Mouse (Mus musculus): ENCODE measurements around the gene Cerkl.

The Cerkl gene

GRCm38 (mm10) chr2:79456575-79457349, at the start of gene Cerkl, which contains the start of gene Neurod1:
Gene Cerkl (minus strand): TSS chr2:79456785.
Gene Neurod1 (minus strand): TSS chr2:79456751.
- no peak for DNase-seq (ENCODE audit: low spot score)

GRCm38 (mm10) chr2:79498990-79499755, 42.6 kb upstream of the Cerkl start:
- DNase-seq (ENCODE audit: low spot score) = peak; percentile 8

DNA sequence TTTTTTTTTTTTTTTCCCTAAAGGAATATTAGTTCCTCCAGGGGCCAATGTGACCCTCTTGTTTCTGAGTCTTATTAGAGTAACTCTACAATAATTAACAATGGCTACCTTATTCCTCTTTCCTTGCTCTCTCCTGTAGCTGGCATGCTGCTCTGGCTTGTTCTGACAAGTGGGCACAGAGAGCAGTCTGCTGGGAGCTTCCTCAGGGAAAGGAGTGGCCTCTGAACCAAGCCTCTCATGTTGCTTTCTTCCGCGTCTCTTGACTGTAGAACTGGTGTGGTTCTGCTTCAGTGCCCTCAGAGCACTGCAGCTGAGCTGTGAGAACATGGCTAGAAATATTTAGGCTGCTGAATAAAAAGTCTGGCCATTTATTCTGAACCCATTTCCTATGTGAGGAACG, 28.5 kb upstream of the Cerkl start:
- no peak for DNase-seq (ENCODE audit: low spot score)

GRCm38 (mm10) chr2:79482511-79482910, 25.9 kb upstream of the Cerkl start:
- DNase-seq (ENCODE audit: low spot score) = no peak

- no peak for DNase-seq (ENCODE audit: low spot score)
Observed at GRCm38 (mm10) chr2:79462411-79462810, 5.8 kb upstream of the Cerkl start.

DNA sequence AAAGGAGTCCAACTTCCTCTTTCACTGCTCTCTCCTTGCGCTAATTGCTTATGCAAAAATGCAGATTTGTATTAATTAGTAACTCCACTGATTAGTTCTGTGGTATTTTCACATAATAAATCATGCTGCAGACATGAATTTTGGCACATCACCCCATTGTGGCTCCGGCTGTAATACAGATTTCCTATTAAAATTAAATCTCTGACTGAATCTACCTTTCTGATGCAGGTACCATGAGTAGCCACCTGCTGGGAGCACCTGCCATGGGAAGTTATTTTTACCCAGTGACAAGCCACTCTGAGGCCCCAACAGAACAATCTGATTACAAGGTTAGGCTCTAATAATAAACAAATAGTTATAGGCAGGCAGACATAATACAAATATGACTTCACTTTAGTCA, 5.3 kb upstream of the Cerkl start:
- no peak for DNase-seq (ENCODE audit: low spot score)

DNA sequence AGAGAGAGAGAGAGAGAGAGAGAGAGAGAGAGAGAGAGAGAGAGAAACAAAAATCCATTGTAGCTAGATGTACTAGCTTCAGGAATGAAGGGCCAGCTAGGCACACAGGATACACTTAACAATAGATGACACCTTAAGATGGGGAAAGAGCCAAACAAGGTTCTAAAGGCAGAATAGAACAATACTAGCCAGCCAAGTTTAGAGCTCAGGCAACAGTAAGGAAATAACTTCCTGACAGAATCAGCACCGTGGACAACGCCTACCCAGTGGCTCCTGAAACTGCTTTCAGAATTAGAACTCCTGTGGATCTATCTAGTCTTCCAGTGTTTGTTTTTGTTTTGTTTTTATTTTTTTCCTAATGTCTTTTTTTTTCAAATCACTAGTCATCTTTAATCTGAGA, 4.0 kb upstream of the Cerkl start:
- no peak for DNase-seq (ENCODE audit: low spot score)

GRCm38 (mm10) chr2:79460107-79460506, 3.5 kb upstream of the Cerkl start:
- DNase-seq (ENCODE audit: low spot score) = no peak

DNA sequence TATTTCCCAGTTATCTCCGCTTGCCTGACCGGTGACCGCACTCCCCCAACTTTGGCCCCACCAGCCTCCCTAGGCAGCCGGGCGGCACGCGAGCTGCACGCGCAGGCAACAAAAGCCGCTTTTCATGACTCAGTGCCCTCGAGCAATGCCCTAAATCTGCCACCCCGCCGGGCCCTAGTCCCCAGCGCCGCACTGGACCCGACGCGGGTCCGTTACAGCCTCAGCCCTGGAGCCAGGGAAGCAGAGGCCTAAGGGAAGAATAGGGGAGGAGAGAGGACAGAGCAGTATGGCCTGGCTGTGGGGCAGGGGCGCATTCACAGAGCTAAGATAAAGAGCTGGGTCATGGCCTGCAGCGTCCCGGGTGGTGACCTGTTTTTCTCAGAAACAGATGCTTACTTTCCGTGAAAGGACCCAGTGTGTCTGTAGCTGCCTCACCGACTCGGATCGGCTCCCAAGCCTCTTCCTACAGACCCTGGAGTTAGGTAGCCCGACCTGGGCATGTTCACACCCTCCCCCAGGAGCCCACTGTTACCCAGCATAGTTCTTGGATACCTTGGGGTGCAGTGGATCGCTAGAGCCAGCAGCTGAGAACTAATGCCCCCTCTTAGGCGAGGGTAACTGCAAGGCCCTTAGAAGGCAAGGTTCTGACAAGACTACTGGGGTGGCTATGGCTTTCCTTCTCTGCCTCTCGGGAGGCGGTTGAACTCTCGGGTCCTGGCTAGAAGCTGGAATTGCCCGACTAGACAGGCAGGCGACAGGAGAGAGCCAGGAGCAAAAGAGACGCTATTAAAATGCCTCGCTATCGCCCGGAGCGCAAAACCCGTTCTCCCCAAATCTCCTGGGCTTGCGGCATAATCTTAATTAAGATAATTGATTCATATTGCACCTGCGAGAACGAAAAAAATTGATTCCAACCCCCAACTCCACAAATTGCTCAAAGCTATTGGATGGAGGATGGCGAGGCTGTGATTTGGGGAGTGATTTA, 2.8 kb upstream of the Cerkl start:
- DNase-seq (ENCODE audit: low spot score) = no peak

DNA sequence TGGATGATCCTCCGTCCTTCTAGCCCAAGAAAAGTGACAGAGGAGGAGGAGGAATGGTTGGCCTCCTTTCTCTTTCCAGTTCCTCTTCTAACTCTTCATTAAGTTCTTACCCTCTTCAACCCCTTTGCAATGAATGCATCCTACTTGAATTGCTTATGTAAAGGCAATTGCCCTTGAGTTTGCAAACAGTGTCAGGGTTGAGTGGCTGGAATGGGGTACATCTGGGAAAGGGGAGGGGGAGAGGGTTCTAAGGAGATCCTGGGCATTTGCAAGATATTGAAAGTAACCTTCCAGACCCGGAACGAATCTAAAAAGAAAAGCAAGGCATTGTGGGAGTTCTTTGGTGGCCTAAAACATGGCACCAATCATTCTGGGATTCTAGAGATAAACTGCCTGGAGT, 1.3 kb upstream of the Cerkl start:
- DNase-seq (ENCODE audit: low spot score) = no peak

DNA sequence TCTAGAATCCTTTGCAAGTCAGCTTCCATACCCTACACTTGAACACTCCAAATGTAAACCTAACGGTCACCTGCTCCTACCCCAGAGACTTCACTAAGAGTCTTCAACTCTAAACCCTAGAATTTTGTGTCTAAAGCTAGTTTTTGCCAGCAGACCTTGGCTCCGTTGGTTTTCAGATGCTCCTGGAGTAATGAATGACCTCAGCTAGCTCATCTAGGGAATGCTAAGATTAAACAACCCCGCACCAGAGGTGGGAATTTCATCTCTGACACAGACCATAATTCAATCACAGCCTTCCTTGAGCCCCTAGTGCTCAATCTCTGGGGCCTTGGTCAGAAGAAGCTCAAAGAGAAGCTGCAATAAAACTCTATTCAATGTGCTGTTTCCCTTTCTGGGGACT, 849 bp upstream of the Cerkl start:
- no peak for DNase-seq (ENCODE audit: low spot score)

DNA sequence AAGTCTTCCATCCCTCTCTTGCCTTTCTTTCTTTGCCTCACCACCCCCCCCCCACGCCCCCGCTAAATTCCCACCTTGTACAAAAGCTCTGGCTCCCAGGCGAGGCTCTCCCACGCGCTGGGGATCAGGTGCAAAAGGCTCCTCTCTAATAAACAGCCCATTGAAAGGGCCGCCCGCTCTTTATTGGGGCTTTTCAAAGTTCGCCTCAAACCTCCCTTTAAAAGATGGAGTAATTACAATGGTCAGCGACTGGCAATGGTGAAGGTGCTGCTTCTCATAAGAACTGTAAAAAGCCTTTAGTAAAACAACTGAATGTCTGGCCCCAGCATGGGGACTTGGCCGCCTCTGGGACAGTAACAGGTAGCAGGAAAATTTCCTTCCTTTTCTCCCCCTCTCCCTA, 939 bp downstream of the Cerkl start:
- DNase-seq (ENCODE audit: low spot score) = no peak

GRCm38 (mm10) chr2:79454786-79455446, 1.7 kb downstream of the Cerkl start:
- DNase-seq (ENCODE audit: low spot score) = no peak

DNA sequence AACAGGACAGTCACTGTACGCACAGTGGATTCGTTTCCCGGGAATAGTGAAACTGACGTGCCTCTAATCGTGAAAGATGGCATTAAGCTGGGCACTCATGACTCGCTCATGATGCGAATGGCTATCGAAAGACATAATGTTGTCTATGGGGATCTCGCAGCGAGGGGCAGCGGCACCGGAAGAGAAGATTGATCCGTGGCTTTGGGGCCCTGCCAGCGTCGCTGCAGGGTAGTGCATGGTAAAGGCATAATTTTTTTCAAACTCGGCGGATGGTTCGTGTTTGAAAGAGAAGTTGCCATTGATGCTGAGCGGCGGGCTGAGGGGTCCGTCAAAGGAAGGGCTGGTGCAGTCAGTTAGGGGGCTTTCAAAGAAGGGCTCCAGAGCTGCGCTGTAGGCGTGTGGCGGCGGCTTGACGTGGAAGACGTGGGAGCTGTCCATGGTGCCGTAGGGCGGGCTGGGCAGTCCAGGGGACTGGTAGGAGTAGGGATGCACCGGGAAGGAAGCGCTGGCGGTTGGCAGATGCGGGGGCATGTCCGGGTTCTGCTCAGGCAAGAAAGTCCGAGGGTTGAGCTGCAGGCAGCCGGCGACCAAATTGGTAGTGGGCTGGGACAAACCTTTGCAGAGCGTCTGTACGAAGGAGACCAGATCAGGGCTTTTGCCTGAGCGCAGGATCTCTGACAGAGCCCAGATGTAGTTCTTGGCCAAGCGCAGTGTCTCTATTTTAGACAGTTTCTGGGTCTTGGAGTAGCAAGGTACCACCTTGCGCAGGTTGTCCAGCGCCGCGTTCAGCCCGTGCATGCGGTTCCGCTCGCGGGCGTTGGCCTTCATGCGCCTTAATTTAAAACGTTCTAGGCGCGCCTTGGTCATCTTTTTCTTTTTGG, 2.4 kb downstream of the Cerkl start:
- DNase-seq (ENCODE audit: low spot score) = peak; percentile 14

GRCm38 (mm10) chr2:79451438-79451837, 5.1 kb downstream of the Cerkl start:
- DNase-seq (ENCODE audit: low spot score) = no peak

GRCm38 (mm10) chr2:79450684-79451394, 5.7 kb downstream of the Cerkl start:
- DNase-seq (ENCODE audit: low spot score) = no peak

GRCm38 (mm10) chr2:79449371-79449770, 7.2 kb downstream of the Cerkl start:
- DNase-seq (ENCODE audit: low spot score) = no peak

DNA sequence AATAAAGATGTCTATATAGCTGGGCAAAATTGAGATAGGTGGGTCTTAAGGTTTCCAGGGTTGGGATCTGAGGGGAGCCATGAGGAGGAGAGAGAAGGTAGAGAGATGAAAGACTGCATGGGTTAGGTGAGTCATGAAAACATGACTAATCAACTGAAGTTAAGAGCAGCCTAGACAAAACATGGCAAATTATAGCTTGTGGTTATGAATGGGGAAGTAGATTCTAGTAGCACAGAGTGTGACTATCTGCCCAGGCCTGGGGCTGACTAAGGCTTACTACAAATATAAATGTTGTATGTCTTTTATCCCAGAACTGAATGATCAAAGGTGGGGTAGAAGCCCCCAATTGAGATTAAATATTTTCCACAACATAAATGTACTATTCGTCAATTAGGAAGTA, 9.4 kb downstream of the Cerkl start:
- DNase-seq (ENCODE audit: low spot score) = no peak

DNA sequence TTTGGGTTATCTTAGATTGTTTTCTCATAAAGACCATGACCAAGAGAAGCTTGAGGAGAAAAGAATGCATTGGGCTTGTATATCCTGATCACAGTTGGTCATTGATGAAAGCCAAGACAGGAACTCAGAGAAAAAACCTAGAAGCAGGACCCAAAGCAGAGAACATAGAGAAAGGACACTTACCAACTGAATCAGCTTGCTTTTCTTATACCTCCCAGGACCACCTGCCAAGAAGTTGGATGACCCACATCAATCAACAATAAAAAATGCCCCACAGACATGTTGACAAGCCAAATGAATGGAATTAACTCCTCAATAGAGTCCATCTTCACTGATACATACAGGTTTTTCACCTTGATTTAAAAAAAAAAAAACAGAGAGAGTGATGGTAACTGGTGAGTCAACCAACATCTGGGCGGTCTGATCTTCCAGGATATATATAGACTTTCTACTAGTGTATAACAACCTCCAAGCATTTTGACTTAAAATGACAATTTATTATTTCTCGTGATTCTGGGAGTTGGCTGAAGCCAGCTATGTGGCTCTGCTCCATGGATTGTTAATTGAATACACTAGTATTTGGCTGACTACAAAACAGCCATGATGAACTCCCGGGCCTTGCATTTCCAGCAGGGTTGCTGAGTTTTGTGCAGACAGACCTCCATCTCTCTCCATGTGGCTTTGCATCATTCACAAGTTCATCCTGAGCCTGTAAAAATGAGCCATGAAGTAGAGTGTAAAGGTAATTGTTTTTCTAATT, 12.5 kb downstream of the Cerkl start:
- DNase-seq (ENCODE audit: low spot score) = no peak
